Mouse (Mus musculus) kidney, postnatal 14 days (tissue): ENCODE data around the gene Gm20388.

Experiments used
- DNase-seq: peaks from one replicate; pipeline ENCODE4 v3.0.0; 2022; ENCODE audit warnings: mixed read lengths

The Gm20388 gene

GRCm38 (mm10) chr8:121934506-121934905 lies 2023.9 kb downstream of the Gm20388 start:
- peak; percentile 60 for DNase-seq

GRCm38 (mm10) chr8:121934923-121935322 lies 2024.3 kb downstream of the Gm20388 start:
- no peak for DNase-seq

DNA sequence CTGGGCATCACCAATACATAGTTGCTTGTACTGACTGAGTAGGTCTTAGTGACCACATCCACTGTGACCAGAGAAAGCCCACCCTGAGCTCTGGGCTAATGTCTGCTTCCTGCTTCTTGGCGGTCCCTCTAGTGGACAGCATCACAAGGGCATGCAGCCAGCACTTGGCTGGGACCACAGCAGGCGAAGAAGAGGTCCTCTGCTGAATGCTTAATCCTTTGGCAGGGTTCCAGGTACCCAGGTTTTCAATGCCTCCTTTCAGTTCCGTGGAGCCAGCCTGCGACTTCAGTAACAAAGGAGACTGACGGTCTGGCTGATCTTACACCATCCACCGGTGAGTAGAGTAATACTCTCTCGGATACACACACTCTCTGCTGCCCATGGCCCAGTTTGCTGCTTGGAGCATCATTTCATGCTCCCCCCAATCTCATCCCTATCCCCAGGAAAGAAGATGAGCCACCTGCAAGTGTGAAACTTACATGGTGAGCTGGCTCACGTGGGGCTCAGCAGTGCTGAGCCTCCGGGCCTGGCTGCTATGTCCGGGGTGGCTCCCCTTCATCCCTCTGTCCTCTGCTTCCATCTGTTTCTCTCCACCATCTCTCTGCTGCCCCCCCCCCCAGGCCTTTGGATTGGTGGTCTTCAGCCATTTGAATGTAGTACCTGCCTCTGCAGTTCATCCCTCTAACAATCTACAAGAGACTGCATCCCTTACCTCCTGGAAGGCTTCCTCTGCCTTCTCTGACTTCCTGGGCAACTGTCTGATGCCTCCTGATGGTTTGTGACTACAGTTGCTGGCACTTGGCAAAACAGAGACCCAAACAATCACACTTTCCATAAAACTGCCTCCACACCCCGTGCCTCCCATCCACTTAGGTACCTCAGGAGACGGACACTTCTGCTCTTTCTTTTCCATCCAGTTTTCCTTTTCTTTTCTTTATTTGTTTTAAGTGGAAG lies 2025.0 kb downstream of the Gm20388 start:
- DNase-seq: peak; percentile 32

GRCm38 (mm10) chr8:121936391-121936790 lies 2025.8 kb downstream of the Gm20388 start:
- DNase-seq: peak; percentile 14

DNA sequence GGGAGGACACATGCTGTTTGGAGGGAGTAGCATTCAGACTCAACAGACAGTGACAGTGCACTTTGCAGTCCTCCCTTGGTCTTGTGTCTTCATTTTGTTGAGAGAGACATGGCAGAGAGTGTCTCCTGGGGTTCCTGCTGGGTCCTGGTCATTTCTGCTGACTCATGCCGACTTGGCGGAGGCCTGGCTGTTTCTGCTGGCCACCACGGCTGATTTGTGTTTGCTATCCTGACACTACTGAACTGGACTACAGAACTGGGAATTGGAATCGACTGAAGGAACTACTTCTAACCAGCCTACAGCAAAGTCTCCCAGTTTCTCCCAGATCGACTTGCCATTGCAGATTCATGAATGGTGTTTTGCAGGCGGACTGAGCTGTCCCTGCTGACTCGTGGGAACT lies 2028.1 kb downstream of the Gm20388 start:
- no peak for DNase-seq

- no peak for DNase-seq
Observed at GRCm38 (mm10) chr8:121943057-121943540, 2032.5 kb downstream of the Gm20388 start.

- DNase-seq: no peak
Observed at GRCm38 (mm10) chr8:121943716-121944115, 2033.1 kb downstream of the Gm20388 start.

DNA sequence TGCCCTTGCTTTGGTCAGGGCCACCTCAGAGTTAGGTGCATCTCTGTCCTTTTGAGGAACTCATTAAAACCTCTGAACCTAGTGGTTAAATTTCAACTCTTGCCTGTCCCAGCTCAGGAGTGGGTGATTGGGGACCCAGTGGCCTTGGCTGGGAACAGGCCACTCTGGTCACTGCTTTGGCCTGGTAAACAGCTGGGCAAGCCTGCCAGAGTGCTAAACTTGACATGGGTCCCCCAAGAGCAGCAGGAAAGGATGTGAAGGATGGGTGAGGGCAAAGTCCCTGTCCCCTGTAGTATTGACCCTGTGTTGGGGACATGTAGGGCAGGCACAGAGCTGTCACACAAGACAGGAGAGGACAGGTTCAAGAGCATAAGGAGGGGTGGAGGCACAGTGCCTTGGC lies 2034.2 kb downstream of the Gm20388 start, which contains the start of gene Car5a:
TSS of gene Car5a (minus strand) at position 74 of the 400 bp plus-strand sequence.
- DNase-seq: no peak

DNA sequence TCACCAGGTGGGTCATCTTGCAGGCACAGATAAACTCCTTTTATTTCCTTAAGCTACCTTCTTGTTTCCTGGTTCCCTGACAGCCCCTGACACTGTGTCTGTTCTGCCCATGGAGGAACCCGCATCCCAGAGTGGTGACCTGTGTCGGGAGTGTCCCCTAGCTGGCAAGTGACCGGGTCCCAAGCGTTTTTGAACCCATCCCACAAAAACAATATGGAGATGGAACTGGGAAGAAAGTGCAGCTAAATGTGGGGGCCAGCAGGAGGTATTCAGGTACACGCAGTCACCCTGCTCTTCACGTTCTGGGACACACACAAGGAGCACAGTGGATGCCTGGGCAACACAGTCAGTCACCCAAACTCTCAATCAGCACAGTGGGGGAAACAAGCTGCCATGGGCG lies 2035.7 kb downstream of the Gm20388 start:
- DNase-seq: no peak

DNA sequence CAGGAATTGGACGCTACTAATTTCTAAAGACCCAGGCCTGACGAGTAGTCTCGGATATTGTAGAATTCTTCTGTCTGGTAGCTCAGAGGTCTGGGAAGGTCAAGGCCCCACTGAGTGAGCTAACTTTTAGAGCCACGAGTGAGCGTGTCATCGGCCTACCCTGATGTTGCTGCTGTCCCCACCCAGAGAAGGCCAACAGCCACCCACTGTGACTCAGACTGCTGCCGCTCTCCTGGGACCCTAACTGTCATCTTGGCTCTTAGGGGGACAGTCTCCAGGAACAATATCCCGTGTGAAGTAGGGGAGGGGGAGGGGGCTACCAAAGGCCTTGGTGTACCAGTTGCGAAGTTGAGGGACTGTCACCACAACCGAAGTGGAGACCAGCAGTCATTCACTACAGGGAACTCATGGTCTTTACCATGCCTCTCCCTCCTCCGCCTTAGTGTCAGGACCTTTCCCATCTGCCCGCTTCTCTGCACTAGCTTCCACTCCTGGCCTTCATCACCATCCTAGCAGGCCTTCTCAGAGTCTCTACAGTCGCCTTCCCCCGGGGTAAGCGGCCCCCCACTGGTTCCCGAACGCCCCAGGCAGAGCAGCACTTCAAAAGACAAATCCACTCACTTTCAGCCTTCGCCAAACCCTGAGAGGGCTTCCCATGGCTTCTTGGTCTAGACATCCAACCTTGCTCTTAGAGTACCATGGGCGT lies 2036.6 kb downstream of the Gm20388 start:
- no peak for DNase-seq

- peak; percentile 96 for DNase-seq
Observed at GRCm38 (mm10) chr8:121947753-121948141, 2037.1 kb downstream of the Gm20388 start.

GRCm38 (mm10) chr8:121948321-121949145 lies 2037.9 kb downstream of the Gm20388 start:
- no peak for DNase-seq

GRCm38 (mm10) chr8:121949222-121949800 lies 2038.7 kb downstream of the Gm20388 start, which contains the start of gene Banp:
Banp (plus strand) TSS chr8:121949750.
- DNase-seq: no peak

- DNase-seq: peak; percentile 99
Observed at GRCm38 (mm10) chr8:121949941-121950748, 2039.5 kb downstream of the Gm20388 start.

DNA sequence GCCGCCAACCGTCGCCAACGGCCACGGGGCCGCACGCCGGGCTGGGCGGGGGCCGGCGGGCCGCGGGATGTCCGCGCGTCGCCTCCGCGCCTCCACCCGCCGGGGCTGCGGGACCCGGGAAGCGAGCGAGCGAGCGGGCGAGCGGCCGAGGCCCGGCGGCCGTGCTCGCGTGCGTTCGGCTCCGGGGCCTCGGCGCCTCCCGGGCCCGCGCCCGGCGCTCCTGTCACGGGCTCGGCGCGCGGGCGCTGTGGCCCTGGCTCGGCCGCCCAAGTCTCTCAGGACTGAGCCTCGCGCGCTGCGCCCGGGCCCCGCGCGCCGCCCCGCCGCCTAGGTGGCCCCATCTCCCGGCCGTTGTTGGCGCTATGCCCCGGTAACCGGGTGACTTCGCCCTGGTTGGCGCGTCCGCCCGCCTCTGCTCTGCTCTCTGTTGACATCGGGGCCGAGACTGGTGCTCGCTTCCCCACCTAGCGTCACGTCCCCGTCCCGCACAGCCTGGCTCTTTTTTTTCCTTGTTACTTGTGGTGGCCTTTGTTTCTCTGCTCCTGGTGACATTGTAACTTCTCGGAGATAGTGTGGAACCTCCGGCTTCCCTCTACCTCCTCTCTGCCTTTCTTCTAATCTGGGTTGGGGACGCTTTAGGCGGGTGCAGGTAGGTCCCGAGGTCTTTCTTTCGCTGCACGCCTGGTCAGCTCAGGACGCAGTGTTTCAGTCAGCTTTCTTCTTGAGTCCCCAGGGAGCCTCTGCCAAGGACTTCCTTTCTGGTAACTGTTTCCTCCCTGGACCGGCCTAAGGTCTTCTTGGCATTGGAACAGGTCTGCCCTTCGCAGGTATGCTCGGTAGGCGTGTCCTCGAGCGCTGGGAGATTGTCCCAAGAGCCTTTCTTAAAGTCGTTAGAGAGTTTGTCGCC lies 2040.4 kb downstream of the Gm20388 start:
- DNase-seq: peak; percentile 77

DNA sequence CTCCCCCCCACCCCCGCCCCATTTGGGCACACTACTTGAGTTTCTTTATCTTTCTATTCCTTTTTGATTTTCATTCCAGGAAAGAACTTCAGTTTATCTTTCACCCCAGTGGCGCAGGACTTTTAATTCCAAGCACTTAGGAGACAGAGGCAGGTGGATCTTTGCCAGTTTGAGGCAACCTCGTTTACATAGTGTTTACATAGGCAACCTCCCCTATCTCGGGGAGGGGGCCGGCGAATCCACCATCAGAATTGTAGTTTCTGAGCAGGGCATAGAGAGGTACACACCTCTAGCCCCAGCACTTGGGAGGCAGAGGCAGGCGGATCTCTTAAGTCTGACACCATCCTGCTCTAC lies 2041.0 kb downstream of the Gm20388 start:
- DNase-seq: no peak

GRCm38 (mm10) chr8:121952122-121952521 lies 2041.5 kb downstream of the Gm20388 start:
- DNase-seq: no peak

GRCm38 (mm10) chr8:121952800-121953199 lies 2042.2 kb downstream of the Gm20388 start:
- DNase-seq: peak; percentile 52

GRCm38 (mm10) chr8:121953821-121954545 lies 2043.3 kb downstream of the Gm20388 start:
- DNase-seq: no peak
